Mouse (Mus musculus): ENCODE data around the gene Psmg4.

DNA sequence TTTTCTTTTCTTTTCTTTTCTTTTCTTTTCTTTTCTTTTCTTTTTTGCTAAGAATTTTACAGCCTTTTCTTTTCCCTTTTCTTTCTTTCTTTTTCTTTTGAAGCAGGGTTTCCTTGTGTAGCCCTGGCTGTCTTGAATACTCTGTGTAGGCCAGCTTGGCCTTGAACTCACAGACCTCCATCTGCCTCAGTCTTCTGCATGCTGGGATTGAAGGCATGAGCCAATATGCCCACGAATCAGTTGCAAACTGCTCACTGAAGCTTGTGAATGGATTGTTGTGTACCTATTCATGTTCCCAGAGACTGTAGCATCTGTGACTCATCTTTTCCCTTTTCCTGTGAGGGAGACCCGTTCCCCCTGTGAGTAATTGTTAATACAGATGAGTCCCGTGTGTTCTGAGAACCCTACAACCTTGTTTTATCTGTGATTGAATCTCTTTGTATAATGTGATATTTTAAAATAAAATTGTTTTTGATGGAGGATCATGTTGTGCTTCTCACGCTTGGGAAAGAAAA lies 48.6 kb downstream of the Psmg4 start:
- TF ChIP-seq CTCF (IDR thresholded peaks at IDR 0.05; ENCODE audit: insufficient read depth, low read length): no peak
- no peak for TF ChIP-seq POLR2A (IDR thresholded peaks at IDR 0.05; ENCODE audit: borderline replicate concordance, extremely low read depth, low read depth, low read length)
